Mouse (Mus musculus) heart, adult 11 months (tissue): ENCODE data around the gene Cd200r1.

Source experiments
- DNase-seq: peaks from one replicate; pipeline ENCODE4 v3.0.0; 2022

The Cd200r1 gene

DNA sequence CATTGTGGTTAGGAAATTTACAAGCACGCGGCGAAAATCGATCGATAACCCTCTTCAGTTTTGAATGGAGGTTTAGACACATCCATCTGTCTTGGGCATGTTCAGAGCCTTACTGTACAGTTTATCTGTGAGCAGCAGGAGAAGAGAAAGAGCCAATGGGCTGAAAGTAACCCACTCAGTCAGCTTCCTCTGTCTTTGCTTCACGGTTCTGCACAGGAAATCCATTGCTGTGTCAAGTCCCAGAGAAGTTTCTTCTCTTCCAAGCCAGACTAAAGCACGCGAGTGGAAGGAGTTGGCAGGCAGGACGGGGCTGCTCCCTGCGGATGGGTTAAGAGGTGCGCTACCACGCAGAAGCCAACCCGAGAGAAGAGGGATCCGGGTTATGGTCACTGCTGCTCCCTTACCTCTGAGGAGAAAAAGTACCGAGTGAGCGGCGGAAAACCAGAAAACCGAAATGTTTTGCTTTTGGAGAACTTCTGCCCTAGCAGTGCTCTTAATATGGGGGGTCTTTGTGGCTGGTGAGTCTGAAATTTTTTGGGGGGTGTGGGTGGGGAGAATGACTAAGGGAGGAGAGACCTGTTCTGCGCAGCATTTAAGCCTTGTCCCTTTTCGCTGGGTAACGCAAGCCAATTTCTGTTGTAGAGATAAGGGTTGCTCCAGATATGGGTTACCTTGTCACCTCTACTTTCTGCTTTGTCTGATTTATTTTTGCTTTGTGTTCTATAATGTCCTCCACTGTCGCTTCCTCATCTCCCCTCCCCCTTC is at the start of gene Cd200r1:
Gene Cd200r1 (plus strand): TSS at position 182 of the 765 bp plus-strand sequence.
- peak; percentile 92 for DNase-seq

DNA sequence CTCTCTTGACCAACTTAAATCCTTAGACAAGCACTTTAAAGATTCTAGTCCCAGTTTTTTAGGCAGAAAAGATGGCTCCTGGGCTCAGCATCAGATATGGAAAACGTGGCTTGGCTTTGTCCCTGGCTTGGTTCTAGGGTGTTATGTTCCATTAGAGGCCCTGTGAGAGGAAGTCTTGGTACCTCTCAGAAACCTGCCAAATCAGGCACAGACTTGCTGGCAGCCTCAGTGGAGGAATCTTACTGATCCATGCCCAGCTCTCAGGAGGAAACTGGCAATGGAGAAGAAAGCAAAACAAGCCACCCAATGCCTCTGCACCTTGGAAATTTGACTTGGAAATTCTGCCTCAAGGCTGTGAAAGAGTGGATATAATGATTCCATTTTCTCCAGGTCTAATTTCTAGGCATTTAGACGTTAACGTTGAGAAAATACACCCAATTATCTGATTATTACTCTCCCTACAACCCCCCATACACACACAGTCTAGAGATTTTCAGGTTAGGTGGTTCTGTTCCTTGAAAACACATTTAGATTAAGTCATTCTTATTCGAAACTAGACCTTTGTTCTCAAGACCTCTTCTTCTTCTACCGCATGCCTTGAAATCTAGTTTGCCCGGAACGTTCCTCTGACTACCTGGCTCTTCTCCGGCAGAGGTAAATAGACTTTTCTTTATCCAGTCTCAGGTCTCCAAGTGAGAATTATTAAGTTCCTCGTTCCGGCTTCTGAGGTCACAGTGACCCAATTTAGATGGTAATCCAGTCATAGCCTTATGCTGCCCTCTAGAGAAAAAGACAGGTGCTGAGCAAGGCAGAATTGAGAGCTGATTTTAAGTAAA is 49.0 kb upstream of the Cd200r1 start:
- DNase-seq = peak; percentile 81

DNA sequence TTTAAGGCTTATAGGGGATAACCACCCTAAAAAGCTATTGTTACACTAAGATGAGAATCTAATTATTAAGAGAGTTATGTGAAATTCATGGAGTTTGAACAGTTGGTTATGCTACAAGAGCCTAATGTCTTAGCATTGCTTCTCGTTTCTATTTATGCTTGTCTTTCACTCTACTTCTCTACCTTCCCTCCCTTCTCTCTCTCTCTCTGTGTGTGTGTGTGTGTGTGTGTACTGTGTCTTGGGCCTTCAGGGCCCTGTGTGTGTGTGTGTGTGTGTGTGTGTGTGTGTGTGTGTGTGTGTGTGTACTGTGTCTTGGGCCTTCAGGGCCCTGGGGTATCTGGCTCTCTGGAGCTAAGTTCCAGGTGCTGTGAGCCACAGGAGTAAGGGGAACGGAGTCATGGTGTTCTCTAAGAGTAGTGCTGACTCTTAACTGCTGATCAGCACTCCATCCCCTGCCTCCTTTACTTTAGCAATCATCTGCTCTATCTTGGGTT is 48.3 kb upstream of the Cd200r1 start:
- DNase-seq = peak; percentile 63

DNA sequence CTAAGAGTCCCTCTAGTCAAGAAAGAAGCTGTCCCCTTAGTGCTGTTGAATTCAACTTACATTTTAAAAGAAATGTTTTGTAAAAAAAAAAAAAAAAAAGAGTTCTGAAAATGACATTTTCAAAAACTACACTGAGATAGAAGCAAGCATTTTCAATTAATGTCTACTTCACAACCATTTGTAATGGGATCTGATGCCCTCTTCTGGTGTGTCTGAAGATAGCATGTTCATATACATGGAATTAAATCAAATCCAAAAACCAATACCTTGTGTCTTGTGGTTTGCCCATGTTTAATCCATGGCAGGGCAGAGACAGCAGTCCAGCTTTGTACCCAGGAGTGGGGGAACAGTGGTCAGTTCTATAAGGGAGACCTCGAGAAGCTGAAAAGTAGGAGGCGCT is 47.7 kb upstream of the Cd200r1 start:
- DNase-seq = no peak

DNA sequence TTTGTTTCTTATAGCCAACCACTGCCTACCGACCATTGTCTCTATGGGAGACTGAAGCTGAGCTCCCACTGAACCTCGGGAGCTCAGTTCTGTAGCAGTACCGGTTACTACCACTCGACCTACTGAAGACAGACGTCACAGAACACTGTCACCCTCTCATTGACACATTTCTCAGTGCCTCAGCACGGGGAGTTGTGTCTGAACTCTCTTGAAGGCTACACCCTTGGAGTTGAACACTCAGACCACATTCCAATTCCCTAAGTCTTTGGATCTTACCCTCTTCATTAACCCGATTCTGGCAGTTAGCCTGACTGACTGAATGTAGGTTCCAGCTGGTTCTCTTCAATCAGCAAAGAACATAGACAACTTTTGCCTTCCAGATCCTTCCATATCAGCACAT is 46.2 kb upstream of the Cd200r1 start:
- DNase-seq = peak; percentile 69

DNA sequence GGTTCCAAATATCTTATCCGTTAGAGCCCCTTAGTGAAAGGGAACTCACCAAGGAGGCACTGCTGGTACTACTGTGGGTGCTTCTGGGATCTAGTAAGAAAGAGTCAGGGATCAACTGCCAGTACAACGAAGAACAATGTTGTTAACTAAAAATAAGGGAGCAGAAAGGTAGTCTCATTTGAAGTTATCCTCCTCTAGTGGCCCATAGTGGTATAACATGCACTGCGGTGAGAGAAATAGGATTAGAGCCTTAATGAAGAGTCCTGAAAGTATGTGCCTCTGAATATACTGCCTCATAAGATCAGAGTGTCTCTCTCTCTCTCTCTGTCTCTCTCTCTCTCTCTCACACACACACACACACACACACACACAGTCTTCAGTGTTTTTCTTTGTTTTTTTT is 45.0 kb upstream of the Cd200r1 start:
- DNase-seq = no peak

DNA sequence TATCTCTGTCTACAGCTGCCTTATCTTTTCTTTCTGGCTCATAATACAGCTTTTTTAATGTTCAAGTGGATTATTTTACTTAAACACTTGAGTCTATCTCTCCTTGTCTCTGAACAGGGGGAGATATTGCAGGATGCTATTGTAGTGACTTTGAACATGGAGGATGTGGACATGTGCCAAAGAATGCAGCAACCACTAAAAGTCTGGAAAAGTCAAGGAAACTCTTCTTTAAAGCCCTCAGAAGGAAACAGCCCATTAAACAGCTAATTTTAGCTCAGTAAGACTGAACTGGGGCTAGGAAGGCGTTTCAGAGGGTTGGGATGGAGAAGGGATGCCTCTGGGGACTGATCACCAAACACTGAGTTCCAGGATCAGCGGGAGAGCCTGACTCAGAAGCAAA is 42.9 kb upstream of the Cd200r1 start:
- DNase-seq = no peak

DNA sequence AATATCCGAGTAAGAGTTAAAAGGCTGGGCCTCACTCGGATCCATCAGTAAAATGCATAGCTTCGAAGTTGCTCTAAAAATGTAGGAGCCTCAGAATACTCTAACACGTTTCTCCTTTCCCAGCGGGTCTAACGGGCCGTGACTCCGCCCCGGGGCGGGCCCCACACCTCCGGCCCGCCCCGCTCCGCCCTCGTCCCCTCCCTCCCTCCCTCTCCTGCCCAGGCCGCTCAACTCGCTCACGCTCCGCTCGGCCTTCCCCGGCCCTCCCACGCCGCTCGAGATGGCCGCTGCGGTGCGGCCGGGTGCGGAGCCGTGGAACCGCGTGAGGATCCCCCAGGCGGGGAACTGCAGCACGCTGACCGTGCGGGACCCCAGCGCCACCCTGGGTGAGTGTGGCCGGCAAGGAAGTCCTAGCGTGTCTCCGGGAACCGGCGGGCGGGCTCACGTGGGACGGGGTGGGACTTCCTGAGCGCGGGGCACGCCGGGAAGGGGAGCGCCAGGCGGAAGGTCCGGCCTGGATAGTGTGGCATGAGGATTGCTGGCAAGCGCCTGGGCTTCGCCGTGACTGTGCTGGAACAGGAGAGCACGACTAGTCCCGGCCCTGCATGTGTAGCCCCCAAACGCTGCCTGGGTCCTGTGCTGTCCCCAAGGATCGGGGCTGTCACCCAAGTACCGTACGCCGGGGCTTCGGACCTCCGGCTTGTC is 41.3 kb upstream of the Cd200r1 start, which contains the start of gene Nepro:
Gene Nepro (plus strand): TSS at position 219 of the 705 bp plus-strand sequence.
- DNase-seq = peak; percentile 100

DNA sequence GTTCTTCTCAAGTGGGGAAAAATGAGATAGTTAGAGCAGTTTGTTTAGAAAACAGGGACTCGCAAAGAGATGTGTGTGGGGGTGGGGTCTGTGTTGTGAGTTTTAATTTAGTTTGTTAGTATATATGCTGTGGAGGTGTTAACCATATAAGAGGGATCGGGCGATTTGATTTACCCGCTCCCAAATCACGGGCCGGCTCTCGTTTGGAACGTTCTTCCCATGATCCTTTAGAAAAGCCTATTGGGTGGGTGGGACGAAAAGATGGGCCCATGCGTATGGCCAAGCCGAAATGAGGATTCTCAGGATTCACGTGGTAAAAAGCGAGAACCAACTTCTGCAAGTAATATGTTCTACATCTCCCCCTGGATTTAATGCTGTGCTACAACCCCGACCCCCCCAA is 40.7 kb upstream of the Cd200r1 start:
- DNase-seq = no peak

DNA sequence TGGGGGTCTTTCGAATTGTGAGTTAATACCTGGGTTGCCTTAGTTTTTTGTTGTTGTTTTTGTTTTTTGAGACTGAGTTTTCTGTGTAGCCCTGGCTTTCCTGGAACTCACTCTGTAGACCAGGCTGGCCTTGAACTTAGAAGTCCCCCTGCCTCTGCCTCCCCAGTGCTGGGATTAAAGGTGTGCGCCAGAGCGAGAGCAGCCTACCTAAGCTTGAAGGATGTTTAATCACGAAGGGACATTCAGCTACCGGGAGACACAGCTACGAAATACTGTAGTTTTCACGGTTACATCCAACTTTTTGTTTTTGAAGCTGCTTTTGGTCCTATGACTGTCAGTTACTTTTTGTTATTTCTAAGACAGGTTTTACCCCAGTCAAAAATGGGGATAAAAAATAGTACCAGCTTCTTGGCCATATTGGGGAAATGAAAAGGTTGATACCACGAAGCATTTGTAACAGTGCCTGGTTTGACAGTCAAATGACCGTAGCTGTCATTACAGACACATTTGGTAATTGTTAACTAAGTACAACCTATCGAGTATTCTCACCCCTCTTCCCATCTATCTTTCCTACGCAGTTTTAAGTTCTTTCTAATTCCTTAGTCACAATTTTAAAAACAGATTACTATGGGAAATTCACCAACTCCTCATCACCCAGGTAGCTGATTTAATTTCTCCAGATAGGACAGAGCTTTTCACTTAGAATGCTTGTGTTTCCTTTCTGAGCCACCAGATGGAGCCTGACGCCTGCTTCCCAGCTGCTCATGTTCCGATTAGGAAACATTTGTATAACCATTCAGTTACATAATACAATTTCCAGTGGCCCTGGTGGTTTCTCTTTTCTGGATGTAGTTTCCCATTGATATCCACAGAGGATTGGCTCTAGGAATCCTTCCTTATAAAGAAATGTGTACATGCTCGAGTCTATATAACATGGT is 40.0 kb upstream of the Cd200r1 start:
- peak; percentile 95 for DNase-seq

DNA sequence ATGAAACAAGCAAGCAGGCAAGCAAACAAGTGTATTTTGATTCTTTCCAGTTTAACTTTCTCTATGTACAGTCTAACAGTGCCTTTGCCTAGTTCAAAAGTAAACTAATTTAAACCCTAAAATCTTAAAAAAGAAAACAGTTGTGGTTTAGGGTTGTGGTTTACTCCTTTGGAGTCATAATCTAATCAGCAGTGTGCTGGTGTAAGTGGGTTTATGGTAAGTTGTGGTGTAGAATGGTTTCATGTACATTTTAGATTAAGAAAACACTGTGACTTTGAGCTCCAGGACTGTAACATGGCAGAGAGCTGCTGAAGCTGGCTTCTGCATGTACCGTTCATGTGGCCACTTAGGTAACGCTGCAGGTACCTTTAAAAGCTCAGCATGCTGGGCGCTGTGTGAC is 38.0 kb upstream of the Cd200r1 start:
- no peak for DNase-seq

DNA sequence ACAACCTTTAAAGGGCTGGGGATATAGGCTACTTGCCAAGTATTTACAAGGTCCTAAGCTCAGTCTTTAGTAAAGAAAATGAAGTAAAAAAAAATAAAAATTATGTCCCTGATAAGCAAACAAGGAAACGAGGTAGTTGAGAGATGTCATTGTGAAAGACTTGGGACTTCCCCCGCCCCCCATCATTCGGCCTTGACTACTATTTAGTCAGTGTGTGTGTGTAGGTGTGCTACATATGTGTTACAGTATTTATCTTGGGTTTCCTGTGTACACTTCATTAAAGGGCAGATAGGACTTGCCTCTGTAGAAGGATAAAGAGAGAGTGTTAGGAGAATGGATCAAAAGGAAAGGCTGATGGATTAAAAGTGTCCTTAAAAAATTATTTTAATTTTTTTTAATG is 31.5 kb upstream of the Cd200r1 start:
- no peak for DNase-seq

DNA sequence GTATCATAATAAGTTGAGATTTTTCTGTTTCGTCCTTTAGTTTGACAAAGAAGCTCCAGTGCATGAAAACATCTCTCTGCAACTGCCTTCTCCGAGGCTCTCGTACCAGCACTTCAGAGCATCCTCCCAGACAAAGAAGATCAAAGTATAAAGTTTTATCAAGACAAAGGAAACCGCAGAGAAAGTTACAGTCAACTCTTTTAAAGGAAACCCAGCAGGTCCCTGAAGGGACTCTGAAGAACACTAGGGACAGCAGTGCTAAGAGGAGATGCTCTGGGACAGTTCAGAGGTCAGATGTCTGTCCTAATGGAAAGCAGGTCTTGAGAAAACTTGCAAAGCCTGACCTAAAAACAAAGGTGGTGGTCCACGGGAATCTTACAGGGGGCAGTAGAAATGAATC is 29.9 kb upstream of the Cd200r1 start:
- no peak for DNase-seq

DNA sequence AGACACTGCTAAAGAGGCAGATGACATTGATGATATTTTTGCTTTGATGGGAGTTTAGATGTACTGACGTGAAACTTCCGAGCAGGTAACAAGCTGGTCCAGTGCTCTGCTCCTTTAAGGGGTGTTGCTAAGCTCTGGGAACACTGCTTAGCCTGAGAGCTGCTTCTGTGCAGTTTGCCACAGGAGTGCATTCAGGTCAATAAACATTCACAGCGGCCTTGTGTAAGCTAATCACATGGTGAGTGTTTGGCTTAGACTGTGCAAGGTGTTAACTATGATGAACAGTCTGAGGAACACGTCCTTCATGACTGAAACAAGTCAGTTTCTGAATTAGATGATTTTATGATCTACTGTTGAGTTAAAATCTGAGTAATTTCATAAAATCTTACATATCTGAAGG is 29.4 kb upstream of the Cd200r1 start:
- DNase-seq = no peak

DNA sequence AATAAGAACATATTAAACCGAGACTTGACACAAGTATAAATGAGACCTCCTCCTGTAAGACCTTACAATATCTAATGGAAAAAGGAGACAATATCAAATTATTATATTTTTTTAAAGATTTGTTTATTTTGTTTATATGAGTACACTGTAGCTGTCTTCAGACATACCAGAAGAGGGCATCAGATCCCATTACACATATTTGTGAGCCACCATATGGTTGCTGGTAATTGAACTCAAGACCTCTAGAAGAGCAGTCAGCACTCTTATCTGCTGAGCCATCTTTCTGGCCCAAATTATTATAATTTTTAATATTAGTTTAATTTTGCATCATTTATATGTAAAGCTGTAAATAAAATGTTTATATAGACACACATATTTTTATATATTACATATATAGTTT is 22.8 kb upstream of the Cd200r1 start:
- no peak for DNase-seq

DNA sequence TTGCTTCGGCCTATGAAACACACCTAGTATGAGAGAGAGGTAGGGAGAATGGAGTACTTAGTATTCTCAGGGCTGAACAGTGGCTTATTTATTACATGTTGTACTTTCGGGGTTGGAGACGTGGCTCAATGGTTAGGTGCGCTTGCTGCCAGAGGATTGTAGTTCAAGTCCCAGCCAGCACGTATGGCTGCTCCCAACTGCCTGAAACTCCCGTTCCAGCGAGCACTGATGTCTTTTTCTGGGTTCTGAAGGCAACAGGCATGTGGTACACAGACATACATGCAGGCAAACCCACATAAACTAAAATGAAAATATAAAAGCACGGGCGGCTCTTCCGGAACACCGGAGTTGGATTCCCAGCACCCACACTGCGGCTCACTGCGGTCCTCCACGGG is 20.1 kb upstream of the Cd200r1 start:
- no peak for DNase-seq

DNA sequence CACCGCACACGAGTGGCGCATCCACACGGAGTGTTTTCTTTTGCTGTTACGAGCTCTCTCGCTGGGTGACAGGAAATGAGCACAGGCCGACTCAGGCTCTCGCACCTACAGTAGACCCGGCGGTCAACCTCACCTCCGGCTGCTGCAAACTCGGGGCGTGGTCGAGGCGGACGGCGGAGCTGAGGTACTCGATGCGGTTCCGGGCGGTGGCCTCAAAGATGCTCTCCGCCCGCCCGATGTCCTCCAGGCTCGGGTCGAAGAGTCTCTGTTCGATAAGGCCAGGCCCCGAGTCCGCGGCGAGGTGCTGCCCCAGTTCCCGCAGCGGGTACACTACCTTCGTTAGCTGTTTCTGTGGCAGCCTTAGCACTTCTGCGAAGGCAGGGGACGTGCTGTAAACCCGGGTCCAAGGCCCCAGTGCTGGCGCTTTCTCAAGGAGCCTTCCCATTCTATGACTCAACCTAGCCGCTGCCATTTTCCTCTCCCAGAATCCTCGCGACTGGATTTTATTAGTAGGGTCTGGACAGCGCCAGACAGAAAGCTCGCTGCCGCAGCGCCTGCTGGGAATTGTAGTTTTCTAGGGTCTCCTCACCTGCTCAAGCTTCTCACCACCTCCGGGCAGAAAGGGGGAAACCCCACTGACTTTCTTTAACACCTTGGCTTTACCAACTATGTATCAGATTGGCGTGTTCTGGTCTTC is 19.5 kb upstream of the Cd200r1 start, which contains the start of gene Gtpbp8:
Gene Gtpbp8 (minus strand): TSS at position 498 of the 697 bp plus-strand sequence.
- DNase-seq = peak; percentile 98

DNA sequence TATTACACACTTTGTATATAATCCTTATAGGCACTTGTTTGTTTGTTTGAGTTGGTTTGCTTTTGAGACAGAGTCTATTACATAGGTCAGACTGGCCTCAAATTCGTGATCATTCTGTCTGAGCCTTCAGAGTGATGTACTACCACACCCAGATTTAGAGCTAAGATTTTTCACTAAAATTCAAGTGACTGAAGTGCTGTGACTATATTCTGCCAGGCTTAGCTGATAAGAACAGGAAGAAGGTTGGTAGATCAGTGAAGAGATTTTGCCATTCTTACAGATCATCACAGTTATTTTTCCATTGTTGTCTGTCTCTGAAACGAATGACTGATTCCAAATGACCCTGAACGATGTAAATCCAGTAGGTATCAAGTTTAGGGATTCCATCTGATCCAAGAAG is 17.5 kb upstream of the Cd200r1 start:
- DNase-seq = no peak

DNA sequence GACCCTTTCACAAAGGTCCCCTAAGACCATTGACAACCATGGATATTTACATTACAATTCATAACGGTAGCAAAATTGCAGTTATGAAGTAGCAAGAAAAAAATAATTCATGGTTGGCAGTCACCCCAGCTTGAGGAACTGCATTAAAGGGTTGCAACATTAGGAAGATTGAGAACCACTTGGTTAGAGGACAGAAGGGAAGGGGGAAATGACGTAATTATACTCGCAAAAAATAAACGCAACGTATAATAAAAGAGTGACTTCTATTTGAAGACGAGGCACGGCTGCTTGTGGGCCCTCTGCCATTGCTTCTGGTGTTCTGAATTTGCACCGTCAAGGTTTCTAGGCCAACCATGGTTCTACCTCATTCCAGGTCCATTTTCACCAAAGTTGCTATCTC is 7.8 kb upstream of the Cd200r1 start:
- DNase-seq = no peak

DNA sequence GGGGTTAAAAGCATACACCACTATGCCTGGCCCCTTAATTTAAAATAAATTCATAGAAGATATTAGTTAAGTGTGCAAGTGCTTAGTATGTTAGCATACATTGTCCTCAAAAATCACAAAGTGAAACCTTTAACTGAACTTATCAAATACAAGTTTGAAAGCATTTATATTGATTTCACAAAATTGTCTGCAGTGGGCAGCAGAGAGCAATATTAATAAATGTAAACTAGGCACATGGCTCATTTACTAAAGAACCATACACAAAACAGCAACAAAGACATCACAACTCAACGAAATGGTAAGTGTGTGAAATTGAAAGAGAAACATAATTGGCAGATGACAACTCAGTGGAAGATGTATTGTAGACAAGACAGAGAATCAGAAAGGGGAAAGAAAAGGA is 3.7 kb upstream of the Cd200r1 start:
- DNase-seq = no peak

DNA sequence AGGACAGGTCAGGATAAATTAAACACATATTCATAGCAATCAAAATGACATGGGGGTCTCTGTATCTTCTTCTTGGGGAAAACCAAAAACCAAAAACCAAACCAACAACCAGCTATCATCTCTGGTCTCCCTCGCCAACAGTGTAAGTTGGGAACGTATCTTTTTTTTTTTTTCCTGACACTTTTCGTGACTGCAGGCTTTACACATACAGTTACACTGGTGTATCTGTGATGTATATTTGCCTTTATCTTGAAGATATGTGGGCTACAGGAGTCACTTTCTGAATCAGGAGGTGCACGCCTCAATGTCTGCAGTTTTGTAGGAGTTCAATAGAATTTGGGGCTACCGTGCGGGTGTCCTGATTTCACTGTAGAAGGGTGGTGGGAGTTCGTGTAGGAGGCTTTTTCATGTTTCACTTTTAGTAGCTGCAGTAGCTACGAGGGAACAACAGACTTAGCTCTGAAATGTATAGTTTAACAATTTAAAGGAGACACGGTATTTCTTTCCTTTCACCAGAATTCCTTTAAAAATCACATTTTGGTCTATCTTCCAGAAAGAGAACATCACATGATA is 870 bp downstream of the Cd200r1 start:
- DNase-seq = no peak
